Mouse (Mus musculus) liver, embryonic 15.5 days (tissue): ENCODE measurements around the gene Dnmbp. TPM values are rescaled to one million over a fixed set of nuclear protein-coding genes. Genes with fewer than 3 reads are reported as not detected.

Experiments
- ATAC-seq: fragments of 200-750 bp; cut with Nextera tagmentation; 2 replicates; pipeline ENCODE4 v1.8.0; 2017; ENCODE audit warnings: moderate number of reproducible peaks, mild to moderate bottlenecking, moderate library complexity; ENCODE audit not compliant: insufficient read depth
- H3K27ac ChIP-seq: fragments of 300-500 bp; sonication (generic); replicated peaks from 2 replicates; pipeline ENCODE4 v1.5.1; 2015; ENCODE audit warnings: mild to moderate bottlenecking, inconsistent platforms
- H3K27me3 ChIP-seq: fragments of 300-500 bp; sonication (generic); 2 replicates; pipeline ENCODE4 v1.6.1; 2015; ENCODE audit warnings: mild to moderate bottlenecking, inconsistent platforms
- H3K36me3 ChIP-seq: fragments of 300-500 bp; sonication (generic); replicated peaks from 2 replicates; pipeline ENCODE4 v1.6.1; 2015; ENCODE audit warnings: moderate library complexity, mild to moderate bottlenecking, inconsistent platforms
- H3K4me1 ChIP-seq: fragments of 300-500 bp; sonication (generic); replicated peaks from 2 replicates; pipeline ENCODE4 v1.6.1; 2015; ENCODE audit warnings: inconsistent platforms
- H3K4me2 ChIP-seq: fragments of 300-500 bp; sonication (generic); 2 replicates; pipeline ENCODE4 v1.6.1; 2015; ENCODE audit warnings: moderate library complexity, mild to moderate bottlenecking, inconsistent platforms
- H3K4me3 ChIP-seq: fragments of 300-500 bp; sonication (generic); replicated peaks from 2 replicates; pipeline ENCODE4 v1.5.1; 2015; ENCODE audit warnings: mild to moderate bottlenecking, inconsistent platforms
- H3K9ac ChIP-seq: fragments of 300-500 bp; sonication (generic); 2 replicates; pipeline ENCODE4 v1.6.1; 2015; ENCODE audit warnings: moderate library complexity, mild to moderate bottlenecking, inconsistent platforms
- H3K9me3 ChIP-seq: fragments of 300-500 bp; sonication (generic); replicated peaks from 2 replicates; pipeline ENCODE4 v1.6.1; 2016; ENCODE audit warnings: inconsistent platforms
- WGBS: fragments of 180-500 bp; shearing (Covaris S2); methylation state at CpG from one replicate; pipeline ENCODE4 v1.1.7; 2015; ENCODE audit warnings: mixed read lengths; ENCODE audit not compliant: insufficient replicate concordance; 5-methylcytosine and 5-hydroxymethylcytosine counted together
- polyA plus RNA-seq: library from polyadenylated mRNA; unstranded; fragments of >200 nt; fragmentation: Nextera tagmentation; extraction: Ambion mirVana; gene quantifications from 2 replicates; pipeline ENCODE4 v1.2.1, GENCODE M21; 2015

Gene Dnmbp
- polyA plus RNA-seq, 1 experiment from 2014 or later = 2.5 TPM

DNA sequence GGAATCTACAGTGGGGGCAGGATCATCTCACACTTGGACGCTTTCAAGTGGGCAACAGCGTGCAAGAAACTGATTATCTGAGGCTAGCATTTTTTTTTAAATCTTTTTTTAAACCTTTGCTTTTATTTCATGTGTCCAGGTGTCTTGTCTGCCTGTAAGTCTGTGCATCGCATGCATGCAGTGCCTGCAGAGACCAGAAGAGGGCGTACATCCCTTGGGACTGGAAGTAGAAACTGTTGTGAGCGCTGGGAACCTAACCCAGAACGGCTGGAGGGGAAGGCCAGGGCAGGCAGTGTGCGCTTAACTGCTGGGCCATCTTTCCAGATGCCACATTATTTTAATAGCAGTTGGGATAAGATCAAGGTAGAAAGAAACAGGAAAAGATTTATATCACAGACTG is 17.0 kb downstream of the Dnmbp start:
- WGBS = 76% methylated on average over 7 of the region's 7 CpGs
- Histone ChIP-seq H3K9me3 (no peaks in the 10 kb centered on the region), H3K4me3 (no peak overlapping the region), H3K9ac (no peak overlapping the region), H3K27me3 (no peaks in the 10 kb centered on the region), H3K27ac (no peak overlapping the region), H3K4me2 (no peak overlapping the region), H3K36me3 (peaks cover 5% of the 10 kb centered on the region; the same call in 1 of the 2 replicates), H3K4me1 (peaks cover 18% of the 10 kb centered on the region)
- no peak for ATAC-seq

DNA sequence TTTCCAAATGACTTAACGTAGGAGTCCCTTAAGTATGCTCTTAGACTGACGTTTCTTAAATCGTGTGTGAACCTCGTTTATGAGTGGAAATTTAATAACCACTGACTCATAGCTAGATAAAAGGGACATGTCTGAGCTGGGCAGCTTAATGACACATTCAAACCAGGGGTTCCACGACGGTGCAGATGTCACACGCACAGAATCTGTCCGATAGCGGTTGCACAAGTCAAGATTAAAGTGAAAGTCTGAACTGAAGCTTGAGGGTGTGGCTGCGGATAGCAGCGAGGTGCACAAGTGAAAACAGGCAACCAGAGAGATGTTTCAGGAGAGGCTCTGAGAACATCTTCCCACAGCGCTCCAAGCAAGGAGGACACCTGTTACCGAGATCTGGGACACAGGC is 18.6 kb downstream of the Dnmbp start:
- peaks cover 5% of the 10 kb centered on the region; the same call in 1 of the 2 replicates for H3K36me3 ChIP-seq
- peak overlapping the region; percentile 46 for H3K4me2 ChIP-seq
- H3K4me1 ChIP-seq = peaks cover 32% of the 10 kb centered on the region
- no peaks in the 10 kb centered on the region for H3K9me3 ChIP-seq
- no peak for ATAC-seq
- no peaks in the 10 kb centered on the region for H3K27me3 ChIP-seq
- H3K9ac ChIP-seq = no peak overlapping the region
- WGBS = 26% methylated on average over 13 of the region's 13 CpGs
- no peak overlapping the region for H3K27ac ChIP-seq
- no peak overlapping the region for H3K4me3 ChIP-seq

DNA sequence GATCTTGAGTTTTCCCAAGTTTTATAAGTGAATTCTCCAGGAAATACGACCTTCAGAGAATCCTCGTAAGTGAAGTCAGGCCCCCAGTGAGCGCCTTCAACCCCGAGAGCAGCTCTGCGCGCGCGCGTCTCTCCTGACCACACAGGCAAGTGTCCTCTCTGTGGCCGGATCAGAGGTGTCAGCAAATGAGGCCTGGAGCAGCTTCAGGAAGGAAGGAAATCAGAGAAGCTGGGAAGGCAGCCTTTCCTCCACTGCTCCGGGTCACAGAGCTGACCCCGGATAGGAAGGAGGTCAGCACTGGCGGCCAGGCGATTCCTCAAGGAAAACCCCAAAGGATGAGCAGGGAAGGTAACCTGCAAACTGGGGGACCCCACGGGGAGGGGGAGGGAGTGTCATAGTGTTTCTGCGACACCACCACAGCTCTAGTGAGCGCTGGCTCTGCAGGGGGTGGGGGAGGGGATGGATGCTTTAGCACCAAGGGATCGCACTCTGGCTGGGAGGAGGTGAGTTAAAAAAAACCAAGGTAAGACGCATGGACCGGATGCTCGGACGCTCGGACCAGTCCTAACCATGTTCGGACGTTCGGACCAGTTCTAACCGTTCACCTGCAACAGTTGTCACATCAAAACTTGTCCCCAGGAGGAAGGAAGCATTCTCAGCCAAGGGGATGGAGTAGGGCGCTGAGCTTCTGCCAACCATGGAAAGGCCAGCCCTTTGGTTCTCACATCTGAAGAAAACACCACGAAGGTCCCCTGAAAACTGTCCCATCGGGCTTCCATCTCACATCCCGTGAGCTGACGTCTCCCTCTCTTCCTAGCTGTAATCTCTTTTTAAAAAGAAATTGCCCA is 19.3 kb downstream of the Dnmbp start:
- Histone ChIP-seq H3K9ac (no peak overlapping the region), H3K36me3 (peaks cover 5% of the 10 kb centered on the region; the same call in 1 of the 2 replicates), H3K9me3 (no peaks in the 10 kb centered on the region), H3K27me3 (no peaks in the 10 kb centered on the region), H3K4me3 (peak overlapping the region; percentile 9; the same call in 1 of the 2 replicates), H3K4me2 (peak overlapping the region; percentile 46), H3K4me1 (peaks cover 33% of the 10 kb centered on the region), H3K27ac (no peak overlapping the region)
- WGBS = 15% methylated on average over 32 of the region's 32 CpGs
- ATAC-seq = no peak; the same call in 1 of the 2 replicates

DNA sequence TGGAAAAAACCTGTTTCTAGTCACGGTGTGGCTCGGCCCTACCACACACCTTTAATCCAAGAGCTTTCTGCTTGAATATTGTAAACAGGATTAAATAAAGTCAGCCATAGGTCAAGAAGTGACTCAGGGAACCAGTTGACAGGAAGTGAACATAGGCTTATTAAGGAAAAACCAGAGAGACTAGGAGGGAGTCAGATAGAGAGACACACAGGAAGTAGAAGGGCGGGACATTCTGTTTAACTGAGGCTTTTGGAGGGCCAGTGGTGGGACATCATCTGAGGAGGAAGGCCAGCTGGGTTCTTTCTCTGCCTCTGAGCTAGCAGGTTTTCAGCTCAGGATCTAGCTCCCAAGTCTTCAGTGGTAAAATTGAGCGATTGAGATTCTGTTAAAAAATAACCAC is 20.1 kb downstream of the Dnmbp start:
- H3K9me3 ChIP-seq = no peaks in the 10 kb centered on the region
- H3K4me1 ChIP-seq = peaks cover 33% of the 10 kb centered on the region
- no peak overlapping the region for H3K4me3 ChIP-seq
- ATAC-seq = no peak
- no peaks in the 10 kb centered on the region for H3K27me3 ChIP-seq
- no peak overlapping the region for H3K9ac ChIP-seq
- peak overlapping the region; percentile 48; the same call in 1 of the 2 replicates for H3K27ac ChIP-seq
- WGBS = 68% methylated on average over 4 of the region's 4 CpGs
- H3K4me2 ChIP-seq = no peak overlapping the region
- H3K36me3 ChIP-seq = peaks cover 5% of the 10 kb centered on the region; the same call in 1 of the 2 replicates

DNA sequence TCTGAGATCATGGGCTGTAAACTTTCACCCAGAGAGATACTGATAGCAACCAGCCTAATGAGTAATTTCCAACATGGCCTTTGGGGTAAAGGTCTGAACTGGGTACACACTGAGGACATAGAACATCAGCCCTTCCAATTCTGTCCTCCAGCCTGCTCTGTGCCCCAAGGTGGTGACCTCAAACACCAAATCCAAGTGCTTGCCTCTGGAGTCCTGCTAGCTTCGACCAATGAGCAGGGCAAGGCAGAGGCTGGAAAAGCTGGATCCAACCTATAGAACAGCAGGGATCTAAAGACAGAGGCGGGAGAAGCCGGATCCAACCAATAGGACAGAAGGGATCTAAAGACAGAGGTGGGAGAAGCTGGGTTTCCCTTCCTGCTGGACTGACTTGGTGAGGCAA is 21.2 kb downstream of the Dnmbp start:
- H3K27me3 ChIP-seq = no peaks in the 10 kb centered on the region
- ATAC-seq = peak; percentile 75
- no peak overlapping the region for H3K4me3 ChIP-seq
- no peaks in the 10 kb centered on the region for H3K9me3 ChIP-seq
- H3K4me1 ChIP-seq = peaks cover 33% of the 10 kb centered on the region
- H3K4me2 ChIP-seq = no peak overlapping the region
- no peak overlapping the region for H3K9ac ChIP-seq
- peak overlapping the region; percentile 48 for H3K27ac ChIP-seq
- 63% methylated on average over 3 of the region's 3 CpGs for WGBS
- H3K36me3 ChIP-seq = peaks cover 4% of the 10 kb centered on the region; the same call in 1 of the 2 replicates

DNA sequence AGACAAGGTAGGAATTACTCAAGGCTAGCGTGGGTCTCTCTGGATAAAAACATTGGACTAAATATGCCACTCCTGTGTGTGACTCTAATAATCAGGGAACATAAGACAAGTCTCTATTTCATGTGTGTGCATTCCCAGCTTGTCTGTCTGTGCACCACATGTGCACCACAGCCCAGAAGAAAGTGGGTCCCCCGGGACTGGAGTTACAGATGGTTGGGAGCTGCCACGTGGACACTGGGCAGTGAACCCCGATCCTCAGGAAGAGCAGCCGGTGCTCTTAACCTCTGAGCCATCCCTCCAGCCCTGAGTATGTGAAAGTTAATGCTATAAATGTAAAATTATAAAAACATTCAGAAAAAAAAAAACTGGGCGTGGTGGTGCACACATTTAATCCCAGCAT is 22.2 kb downstream of the Dnmbp start:
- no peak overlapping the region for H3K4me2 ChIP-seq

DNA sequence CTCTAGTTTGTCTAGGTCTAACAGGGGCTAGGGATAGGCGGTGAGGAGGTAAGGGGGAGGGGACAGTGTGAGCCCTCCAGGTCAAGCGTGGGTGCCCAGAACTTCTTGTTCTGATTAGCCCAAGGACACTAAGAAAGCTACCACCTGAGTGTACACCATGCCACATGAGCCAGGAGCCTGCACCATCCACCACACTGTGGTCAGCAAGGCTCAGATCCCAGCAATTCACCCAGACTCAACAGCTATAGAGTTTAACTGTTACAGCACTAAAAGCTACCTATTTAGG is 22.6 kb downstream of the Dnmbp start:
- Histone ChIP-seq H3K9ac (no peak overlapping the region), H3K9me3 (no peaks in the 10 kb centered on the region), H3K27ac (0 out of 2 replicates have a peak overlapping the region, but pooled peaks have one; percentile 20), H3K4me3 (no peak overlapping the region; the same call in 1 of the 2 replicates), H3K4me2 (peak overlapping the region; percentile 40), H3K36me3 (no peaks in the 10 kb centered on the region), H3K4me1 (peaks cover 33% of the 10 kb centered on the region), H3K27me3 (no peaks in the 10 kb centered on the region)
- ATAC-seq = no peak
- 23% methylated on average over 2 of the region's 2 CpGs for WGBS

More for the DNA sequence above, 22.2 kb downstream of the Dnmbp start:
- Histone ChIP-seq H3K36me3 (no peaks in the 10 kb centered on the region), H3K4me1 (peaks cover 33% of the 10 kb centered on the region), H3K9me3 (no peaks in the 10 kb centered on the region), H3K27me3 (no peaks in the 10 kb centered on the region), H3K9ac (no peak overlapping the region), H3K27ac (0 out of 2 replicates have a peak overlapping the region, but pooled peaks have one; percentile 20), H3K4me3 (no peak overlapping the region)
- 63% methylated on average over 6 of the region's 6 CpGs for WGBS
- ATAC-seq = no peak

DNA sequence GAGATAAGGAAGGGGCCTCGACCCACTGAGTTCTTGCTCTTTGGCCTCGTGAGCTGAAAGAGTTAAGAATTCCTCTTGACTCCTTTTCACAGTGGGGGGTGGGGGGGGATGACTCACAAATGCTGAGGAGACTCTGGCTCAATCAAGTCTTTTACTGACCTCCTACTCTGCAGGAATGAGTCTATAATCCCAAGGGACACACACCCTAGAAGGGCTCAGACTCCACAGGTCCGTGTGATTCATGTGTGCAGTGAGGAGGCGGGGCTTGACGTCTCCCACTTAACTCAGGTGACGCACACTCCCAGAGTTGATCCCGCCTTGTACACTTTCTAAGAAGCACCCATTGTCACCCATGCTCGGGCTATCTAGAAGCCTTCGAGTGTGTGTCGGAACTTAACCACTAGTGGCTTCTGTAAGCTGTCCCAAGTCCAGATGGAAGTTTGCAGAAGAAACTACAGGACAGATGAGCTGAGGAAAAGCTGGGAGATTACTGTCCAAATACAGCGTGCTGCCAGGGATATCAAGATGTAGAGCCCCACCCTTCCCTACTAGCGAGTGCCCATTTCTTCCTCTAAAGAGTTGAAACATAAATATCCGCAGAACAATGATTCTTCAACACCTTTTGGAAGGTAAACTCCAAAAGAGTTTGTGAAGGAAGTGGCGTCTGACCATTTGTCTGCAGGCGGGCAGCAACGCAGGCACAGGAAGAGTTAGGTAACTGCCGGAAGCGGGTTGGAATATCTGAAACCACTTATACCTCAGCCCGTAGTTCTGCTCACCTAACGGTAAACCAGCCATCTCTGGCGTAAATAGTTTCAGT is 23.2 kb downstream of the Dnmbp start:
- H3K9me3 ChIP-seq = no peaks in the 10 kb centered on the region
- H3K36me3 ChIP-seq = no peaks in the 10 kb centered on the region
- peak overlapping the region; percentile 40 for H3K4me2 ChIP-seq
- H3K4me3 ChIP-seq = no peak overlapping the region; the same call in 1 of the 2 replicates
- peaks cover 33% of the 10 kb centered on the region for H3K4me1 ChIP-seq
- no peaks in the 10 kb centered on the region for H3K27me3 ChIP-seq
- 32% methylated on average over 21 of the region's 21 CpGs for WGBS
- H3K9ac ChIP-seq = no peak overlapping the region
- H3K27ac ChIP-seq = 0 out of 2 replicates have a peak overlapping the region, but pooled peaks have one; percentile 33
- ATAC-seq = no peak

DNA sequence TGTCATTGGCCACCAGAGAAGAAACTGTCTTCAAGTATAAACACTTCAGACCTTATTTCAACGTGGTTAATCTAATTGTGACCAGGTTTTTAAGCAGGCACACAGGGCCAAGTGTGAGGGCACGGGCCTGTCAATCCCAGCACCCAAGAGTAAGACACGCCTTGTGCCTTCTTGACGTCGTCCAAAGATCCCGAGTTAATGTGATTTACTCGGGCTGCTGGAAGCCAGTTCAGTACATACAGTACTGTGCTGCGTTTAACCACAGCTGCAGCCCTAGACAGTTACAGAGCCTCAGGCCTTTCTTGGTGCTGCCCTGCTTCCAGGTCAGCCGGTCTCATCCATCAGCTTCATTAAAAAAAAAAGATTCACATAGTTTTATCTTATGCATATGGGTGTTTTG is 24.6 kb downstream of the Dnmbp start:
- Histone ChIP-seq H3K27ac (no peak overlapping the region), H3K4me3 (no peak overlapping the region), H3K36me3 (no peaks in the 10 kb centered on the region), H3K9me3 (no peaks in the 10 kb centered on the region), H3K4me2 (no peak overlapping the region), H3K4me1 (peaks cover 26% of the 10 kb centered on the region), H3K27me3 (no peaks in the 10 kb centered on the region), H3K9ac (no peak overlapping the region)
- ATAC-seq = no peak
- 67% methylated on average over 9 of the region's 9 CpGs for WGBS

DNA sequence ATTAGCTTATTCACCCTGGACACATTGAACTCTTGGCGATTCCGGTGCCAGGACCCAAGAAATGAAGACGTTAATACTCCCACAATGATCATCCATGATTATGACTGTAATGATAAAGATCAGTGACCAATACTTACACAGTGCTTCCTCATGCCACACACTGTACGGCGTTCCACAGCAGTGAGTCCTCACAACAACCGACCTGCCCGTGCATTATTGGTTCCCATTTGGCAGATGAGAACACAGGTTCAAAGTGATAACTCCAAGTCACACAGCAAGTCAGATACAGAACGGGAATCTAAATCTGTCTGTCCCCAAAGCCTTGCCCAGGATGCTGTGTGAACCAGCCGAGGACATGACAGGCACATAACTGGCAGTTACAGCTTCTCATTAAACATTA is 25.0 kb downstream of the Dnmbp start:
- H3K4me2 ChIP-seq = no peak overlapping the region
- peaks cover 4% of the 10 kb centered on the region; the same call in 1 of the 2 replicates for H3K36me3 ChIP-seq
- no peaks in the 10 kb centered on the region for H3K9me3 ChIP-seq
- no peak overlapping the region for H3K27ac ChIP-seq
- no peak for ATAC-seq
- no peak overlapping the region for H3K4me3 ChIP-seq
- WGBS = 60% methylated on average over 9 of the region's 9 CpGs
- peaks cover 23% of the 10 kb centered on the region for H3K4me1 ChIP-seq
- H3K27me3 ChIP-seq = no peaks in the 10 kb centered on the region
- no peak overlapping the region for H3K9ac ChIP-seq
